Mouse (Mus musculus): Measurements from ENCODE around the gene Tmigd3.

Gene Tmigd3

GRCm38 (mm10) chr3:105933926-105934325 is 63.2 kb downstream of the Tmigd3 start:
- no peak for DNase-seq (ENCODE audit: low read depth, low spot score)

GRCm38 (mm10) chr3:105935033-105935432 is 64.3 kb downstream of the Tmigd3 start:
- DNase-seq (ENCODE audit: low read depth, low spot score) = no peak

- no peak for DNase-seq (ENCODE audit: low read depth, low spot score)
Observed at GRCm38 (mm10) chr3:105936111-105936510, 65.4 kb downstream of the Tmigd3 start.

GRCm38 (mm10) chr3:105951348-105951747 is 80.6 kb downstream of the Tmigd3 start:
- no peak for DNase-seq (ENCODE audit: low read depth, low spot score)

GRCm38 (mm10) chr3:105957235-105957634 is 86.5 kb downstream of the Tmigd3 start:
- peak; percentile 8 for DNase-seq (ENCODE audit: low read depth, low spot score)

GRCm38 (mm10) chr3:105958204-105958603 is 87.5 kb downstream of the Tmigd3 start:
- peak; percentile 9 for DNase-seq (ENCODE audit: low read depth, low spot score)

- DNase-seq (ENCODE audit: low read depth, low spot score) = peak; percentile 98
Observed at GRCm38 (mm10) chr3:105958974-105959580, 88.4 kb downstream of the Tmigd3 start, which contains the start of gene Wdr77. TSS of gene Wdr77 (plus strand) at chr3:105959369.

- no peak for DNase-seq (ENCODE audit: low read depth, low spot score)
Observed at GRCm38 (mm10) chr3:105959585-105959984, 88.9 kb downstream of the Tmigd3 start.

- peak; percentile 9 for DNase-seq (ENCODE audit: low read depth, low spot score)
Observed at GRCm38 (mm10) chr3:105959999-105960398, 89.3 kb downstream of the Tmigd3 start, which contains the start of gene Atp5f1. TSS of gene Atp5f1 (minus strand) at chr3:105960099.

- DNase-seq (ENCODE audit: low read depth, low spot score) = peak; percentile 47
Observed at GRCm38 (mm10) chr3:105960700-105961099, 90.0 kb downstream of the Tmigd3 start.

GRCm38 (mm10) chr3:105971831-105972446 is 101.2 kb downstream of the Tmigd3 start:
- no peak for DNase-seq (ENCODE audit: low read depth, low spot score)

- no peak for DNase-seq (ENCODE audit: low read depth, low spot score)
Observed at GRCm38 (mm10) chr3:105973411-105973810, 102.7 kb downstream of the Tmigd3 start, which contains the start of gene Ovgp1. TSS of gene Ovgp1 (plus strand) at chr3:105973711.

Measured in CD4-positive, CD25-positive, alpha-beta regulatory T cell, adult 2 months (primary cell).